Mouse (Mus musculus) hindbrain, embryonic 14.5 days (tissue): ENCODE results near the gene Rps17. TPM values are rescaled to one million over a fixed set of nuclear protein-coding genes. Genes with fewer than 3 reads are reported as not detected.

Experiments used
- ATAC-seq: fragments of 200-750 bp; cut with Nextera tagmentation; 2 replicates; pipeline ENCODE4 v1.8.0; 2017; ENCODE audit warnings: moderate number of reproducible peaks, mild to moderate bottlenecking, moderate TSS enrichment, moderate library complexity; ENCODE audit not compliant: low FRiP score
- DNase-seq: peaks from one replicate; pipeline ENCODE4 v3.0.0-alpha.2; 2015; ENCODE audit warnings: low spot score
- H3K27ac ChIP-seq: fragments of 300-500 bp; sonication (generic); 2 replicates; pipeline ENCODE4 v1.5.1; 2014; ENCODE audit warnings: mild to moderate bottlenecking, moderate library complexity
- H3K27me3 ChIP-seq: fragments of 300-500 bp; sonication (generic); 2 replicates; pipeline ENCODE4 v1.6.1; 2014; ENCODE audit warnings: mild to moderate bottlenecking, low read length, mixed read lengths; ENCODE audit not compliant: control insufficient read depth, insufficient read depth
- H3K36me3 ChIP-seq: fragments of 300-500 bp; sonication (generic); replicated peaks from 2 replicates; pipeline ENCODE4 v1.6.1; 2014; ENCODE audit not compliant: control insufficient read depth, insufficient read depth
- H3K4me1 ChIP-seq: fragments of 300-500 bp; sonication (generic); replicated peaks from 2 replicates; pipeline ENCODE4 v1.6.1; 2014; ENCODE audit warnings: antibody characterized with exemption, low read length, mixed read lengths; ENCODE audit not compliant: control insufficient read depth, insufficient read depth
- H3K4me2 ChIP-seq: fragments of 300-500 bp; sonication (generic); replicated peaks from 2 replicates; pipeline ENCODE4 v1.6.1; 2014; ENCODE audit warnings: mild to moderate bottlenecking, moderate library complexity
- H3K4me3 ChIP-seq: fragments of 300-500 bp; sonication (generic); replicated peaks from 2 replicates; pipeline ENCODE4 v1.5.1; 2014; ENCODE audit warnings: mild to moderate bottlenecking, low read length
- H3K9ac ChIP-seq: fragments of 300-500 bp; sonication (generic); 2 replicates; pipeline ENCODE4 v1.6.1; 2014
- H3K9me3 ChIP-seq: fragments of 300-500 bp; sonication (generic); 2 replicates; pipeline ENCODE4 v1.6.1; 2016; ENCODE audit warnings: low read length; ENCODE audit not compliant: control insufficient read depth
- WGBS: fragments of 180-500 bp; shearing (Covaris S2); extraction: QIAGEN DNeasy Blood & Tissue Kit; methylation state at CpG from one replicate; pipeline ENCODE4 v1.1.7; 2014; 5-methylcytosine and 5-hydroxymethylcytosine counted together
- polyA plus RNA-seq: library from polyadenylated mRNA; unstranded; fragments of >200 nt; fragmentation: Nextera tagmentation; extraction: Ambion mirVana; gene quantifications from 2 replicates; pipeline ENCODE4 v1.2.1, GENCODE M21; 2014

Gene Rps17
- polyA plus RNA-seq, 1 experiment from 2014 or later: 807 TPM

DNA sequence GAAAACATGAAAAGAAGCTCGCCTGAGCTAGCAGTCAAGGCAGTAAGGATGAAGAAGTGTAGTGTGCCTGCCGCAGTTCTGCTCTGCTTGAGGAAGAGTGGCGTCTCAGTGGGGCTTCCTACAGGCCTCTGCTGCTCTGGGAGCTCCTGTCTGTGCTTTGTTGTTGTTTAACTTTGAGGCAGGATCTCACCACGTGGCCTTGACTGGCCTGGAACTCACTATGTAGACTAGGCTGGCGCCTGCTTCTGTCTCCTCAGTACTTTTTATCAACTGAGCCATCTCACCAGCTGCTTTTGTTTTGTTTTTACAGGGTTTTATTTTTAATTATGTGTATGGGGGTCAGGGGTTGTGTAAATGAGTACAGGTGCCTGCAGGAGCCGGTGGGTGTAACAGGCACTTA lies 46.8 kb downstream of the Rps17 start:
- no peaks in the 10 kb centered on the region for H3K36me3 ChIP-seq
- H3K4me2 ChIP-seq: no peak overlapping the region
- no peaks in the 10 kb centered on the region for H3K9me3 ChIP-seq
- H3K27me3 ChIP-seq: no peaks in the 10 kb centered on the region
- H3K4me1 ChIP-seq: 0 out of 2 replicates have a peak, but pooled peaks cover 4% of the 10 kb centered on the region
- no peak overlapping the region for H3K4me3 ChIP-seq
- no peak for ATAC-seq
- H3K27ac ChIP-seq: no peak overlapping the region
- no peak overlapping the region for H3K9ac ChIP-seq
- 38% methylated on average over 6 of the region's 6 CpGs for WGBS
- no peak for DNase-seq

GRCm38 (mm10) chr7:81295169-81295568 lies 49.9 kb downstream of the Rps17 start:
- no peaks in the 10 kb centered on the region for H3K27me3 ChIP-seq
- no peaks in the 10 kb centered on the region for H3K9me3 ChIP-seq
- no peak overlapping the region for H3K4me2 ChIP-seq
- no peaks in the 10 kb centered on the region for H3K4me1 ChIP-seq
- no peak for ATAC-seq
- no peak overlapping the region for H3K4me3 ChIP-seq
- H3K9ac ChIP-seq: no peak overlapping the region
- 94% methylated on average over 2 of the region's 2 CpGs for WGBS
- H3K27ac ChIP-seq: no peak overlapping the region
- H3K36me3 ChIP-seq: no peaks in the 10 kb centered on the region
- no peak for DNase-seq

Other genes starting within 250 kb of the Rps17 start
- not detected in 2 replicates for gene Slc28a1, start 230.5 kb downstream of the Rps17 start, polyA plus RNA-seq
- gene Pde8a, start 131.7 kb downstream of the Rps17 start, polyA plus RNA-seq: 2.6 and 2.9 TPM in 2 replicates
- 5.9 and 6.2 TPM in 2 replicates for gene Cpeb1, start 110.2 kb upstream of the Rps17 start, polyA plus RNA-seq
- 120 and 128 TPM in 2 replicates for gene Ap3b2, start 148.7 kb upstream of the Rps17 start, polyA plus RNA-seq
- gene BC048679, start 153.0 kb upstream of the Rps17 start, polyA plus RNA-seq: not detected in 2 replicates
- 0.10 and 0.21 TPM in 2 replicates for gene Fsd2, start 221.7 kb upstream of the Rps17 start, polyA plus RNA-seq
- gene Whamm, start 226.0 kb upstream of the Rps17 start, polyA plus RNA-seq: 8.5 and 9.9 TPM in 2 replicates